Mouse (Mus musculus) CH12.LX (cell line): ENCODE data around the gene Vps33a.

Source experiments
- BHLHE40 ChIP-seq: IDR thresholded peaks from 2 replicates; pipeline ENCODE4 v1.6.1; 2011; ENCODE audit warnings: mild to moderate bottlenecking, low read depth, low read length, improper control_type of control experiment
- MXI1 ChIP-seq: IDR thresholded peaks from 2 replicates; pipeline ENCODE4 v1.6.1; 2011; ENCODE audit warnings: mild to moderate bottlenecking, low read depth, low read length, improper control_type of control experiment
- NELFE ChIP-seq: IDR thresholded peaks from 2 replicates; pipeline ENCODE4 v1.6.1; 2011; ENCODE audit warnings: low read depth, low read length, improper control_type of control experiment
- TBP ChIP-seq: conservative IDR thresholded peaks from 2 replicates; pipeline ENCODE4 v1.6.1; 2011; ENCODE audit warnings: low read depth, low read length, improper control_type of control experiment
- USF1 ChIP-seq: IDR thresholded peaks from 2 replicates; pipeline ENCODE4 v1.6.1; 2014; ENCODE audit warnings: low read depth, mild to moderate bottlenecking, inconsistent platforms, low read length, improper control_type of control experiment
- ZKSCAN1 ChIP-seq: IDR thresholded peaks from 2 replicates; pipeline ENCODE4 v1.6.1; 2012; ENCODE audit warnings: low read depth, inconsistent platforms, low read length, improper control_type of control experiment, borderline replicate concordance

GRCm38 (mm10) chr5:123603496-123603895, 30.7 kb upstream of the Vps33a start:
- TF ChIP-seq ZKSCAN1 (no peak), TBP (no peak), USF1 (no peak), MXI1 (no peak), BHLHE40 (no peak), NELFE (no peak)
